Mouse (Mus musculus) embryo, embryonic 10.5 days (tissue): Measurements from ENCODE around the gene Zkscan2.

Experiments
- DNase-seq: peaks from one replicate; pipeline ENCODE4 v3.0.0-alpha.2; 2015; ENCODE audit warnings: low spot score

Zkscan2 gene

DNA sequence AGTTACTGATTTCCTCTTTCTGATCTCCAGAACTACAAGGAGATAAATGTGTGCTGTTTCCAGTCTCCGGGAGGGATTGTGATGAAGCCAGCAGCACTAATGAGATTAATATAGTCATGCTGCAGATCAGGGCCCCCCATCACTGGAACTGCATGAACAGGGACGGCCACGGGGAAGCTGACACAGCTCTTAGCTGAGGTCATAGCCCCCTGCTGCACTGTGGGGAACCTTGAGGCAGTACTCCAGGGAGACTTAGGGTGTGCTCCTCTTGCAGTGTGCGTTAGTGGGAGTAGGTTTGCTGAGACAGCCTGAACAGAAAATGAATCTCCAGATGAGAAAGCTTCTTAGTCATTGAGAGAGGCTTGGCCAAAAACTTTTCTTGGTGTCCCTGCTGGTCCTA lies 69.0 kb downstream of the Zkscan2 start:
- DNase-seq = no peak

DNA sequence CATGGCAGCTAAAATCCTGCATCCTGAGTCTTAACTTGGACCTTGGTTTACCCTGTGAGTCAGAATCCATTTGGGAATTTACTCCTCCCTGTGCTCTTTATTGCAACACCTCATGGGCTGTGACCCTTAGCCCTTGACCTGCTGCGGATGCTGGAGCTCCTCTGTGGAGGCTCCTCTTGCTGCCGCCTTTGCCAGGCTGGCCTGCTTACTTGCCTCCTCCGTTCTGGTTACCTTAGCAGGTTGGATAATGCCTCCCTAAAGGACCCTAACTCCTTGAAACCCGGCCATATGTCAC lies 69.9 kb downstream of the Zkscan2 start:
- no peak for DNase-seq

DNA sequence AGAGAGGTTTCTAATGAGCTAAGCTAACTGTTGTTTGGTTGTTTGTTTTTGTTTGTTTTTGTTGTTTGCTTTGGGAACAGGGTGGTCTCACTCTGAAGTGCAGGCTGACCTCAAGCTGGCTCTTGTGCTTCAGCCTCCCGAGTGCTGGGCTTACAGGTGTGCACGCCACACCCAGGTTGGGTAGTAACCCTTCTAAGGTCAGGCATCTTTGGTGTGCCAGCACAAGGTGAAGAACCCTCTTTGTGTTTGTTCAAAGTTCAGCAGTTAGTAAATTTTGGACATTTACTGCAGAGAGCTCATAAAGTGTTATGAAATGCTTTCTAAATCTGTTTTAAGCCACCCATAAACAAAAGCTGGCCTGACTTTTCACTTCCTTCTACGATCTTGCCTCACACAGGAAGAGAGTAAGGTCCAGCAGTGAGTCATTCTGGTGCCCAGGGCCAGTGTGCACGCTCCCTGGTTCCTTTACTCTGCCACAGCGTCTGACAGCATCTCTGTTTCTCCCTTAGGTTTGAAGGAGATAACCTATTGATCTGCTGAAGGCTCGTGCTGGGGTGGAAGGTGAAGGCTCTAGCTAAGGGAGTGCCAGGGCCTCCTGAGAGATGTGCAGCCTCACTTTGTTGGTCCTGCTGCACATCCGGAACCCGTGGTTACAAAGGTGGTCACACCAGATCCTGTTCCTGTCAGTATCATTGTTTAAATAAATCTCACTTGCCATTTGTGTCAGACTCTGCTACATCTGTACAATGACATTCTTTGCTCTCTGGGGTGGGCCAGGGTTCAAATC lies 70.4 kb downstream of the Zkscan2 start:
- no peak for DNase-seq
